Mouse (Mus musculus) adrenal gland, adult 2 months (tissue): Measurements from ENCODE around the gene Gm572. TPM values are rescaled to one million over a fixed set of nuclear protein-coding genes. Genes with fewer than 3 reads are reported as not detected.

Experiments used
- DNase-seq: peaks from one replicate; pipeline ENCODE4 v3.0.0; 2021
- polyA plus RNA-seq: library from polyadenylated mRNA; depleted of rRNA; stranded (reverse); fragments of >200 nt; gene quantifications from 2 replicates; pipeline ENCODE4 v1.2.3, GENCODE M21; 2012
- total RNA-seq, 2 experiments: library from RNA; stranded (reverse); gene quantifications; 2 replicates each; pipeline ENCODE4 v1.2.3; 2021

The Gm572 gene
- total and polyA plus RNA-seq, 3 experiments: 0.07 TPM; not detected in 2

- DNase-seq: no peak
Measured at GRCm38 (mm10) chr4:148667006-148667755, 24.1 kb downstream of the Gm572 start.

- DNase-seq: no peak
Measured at GRCm38 (mm10) chr4:148671230-148671947, 28.3 kb downstream of the Gm572 start.

- DNase-seq: no peak
Measured at GRCm38 (mm10) chr4:148675043-148675442, 31.9 kb downstream of the Gm572 start.

GRCm38 (mm10) chr4:148676188-148676960 is 33.3 kb downstream of the Gm572 start:
- peak; percentile 58 for DNase-seq

- peak; percentile 30 for DNase-seq
Measured at GRCm38 (mm10) chr4:148676961-148677637, 34.0 kb downstream of the Gm572 start.

GRCm38 (mm10) chr4:148678105-148678504 is 35.0 kb downstream of the Gm572 start:
- DNase-seq: peak; percentile 61

GRCm38 (mm10) chr4:148680505-148681067 is 37.5 kb downstream of the Gm572 start:
- DNase-seq: no peak

GRCm38 (mm10) chr4:148681429-148681828 is 38.3 kb downstream of the Gm572 start:
- DNase-seq: peak; percentile 53

GRCm38 (mm10) chr4:148682961-148683360 is 39.8 kb downstream of the Gm572 start:
- no peak for DNase-seq

GRCm38 (mm10) chr4:148683539-148683938 is 40.4 kb downstream of the Gm572 start:
- DNase-seq: no peak

GRCm38 (mm10) chr4:148686491-148686941 is 43.4 kb downstream of the Gm572 start:
- peak; percentile 27 for DNase-seq

GRCm38 (mm10) chr4:148688091-148688490 is 45.0 kb downstream of the Gm572 start:
- no peak for DNase-seq

- no peak for DNase-seq
Measured at GRCm38 (mm10) chr4:148691185-148691584, 48.1 kb downstream of the Gm572 start.

GRCm38 (mm10) chr4:148693417-148693959 is 50.4 kb downstream of the Gm572 start:
- DNase-seq: no peak

- peak; percentile 39 for DNase-seq
Measured at GRCm38 (mm10) chr4:148704756-148705155, 61.6 kb downstream of the Gm572 start.

GRCm38 (mm10) chr4:148708836-148709235 is 65.7 kb downstream of the Gm572 start:
- DNase-seq: no peak

GRCm38 (mm10) chr4:148710446-148710845 is 67.3 kb downstream of the Gm572 start:
- no peak for DNase-seq

GRCm38 (mm10) chr4:148711323-148711722 is 68.2 kb downstream of the Gm572 start:
- DNase-seq: no peak

GRCm38 (mm10) chr4:148712632-148713031 is 69.5 kb downstream of the Gm572 start:
- peak; percentile 32 for DNase-seq

GRCm38 (mm10) chr4:148714064-148714463 is 70.9 kb downstream of the Gm572 start:
- DNase-seq: no peak

GRCm38 (mm10) chr4:148714739-148715138 is 71.6 kb downstream of the Gm572 start:
- DNase-seq: no peak
